Mouse (Mus musculus): ENCODE data around the gene Tex2. TPM values are rescaled to one million over a fixed set of nuclear protein-coding genes. Genes with fewer than 3 reads are reported as not detected.
"Not testable (repeated sequence)": the region's sequence is repeated elsewhere in the genome, so short reads cannot be mapped to it uniquely, and the experiment has no call there.

The Tex2 gene
- polyA plus RNA-seq, 1 experiment from 2014 or later = 10.3 TPM

DNA sequence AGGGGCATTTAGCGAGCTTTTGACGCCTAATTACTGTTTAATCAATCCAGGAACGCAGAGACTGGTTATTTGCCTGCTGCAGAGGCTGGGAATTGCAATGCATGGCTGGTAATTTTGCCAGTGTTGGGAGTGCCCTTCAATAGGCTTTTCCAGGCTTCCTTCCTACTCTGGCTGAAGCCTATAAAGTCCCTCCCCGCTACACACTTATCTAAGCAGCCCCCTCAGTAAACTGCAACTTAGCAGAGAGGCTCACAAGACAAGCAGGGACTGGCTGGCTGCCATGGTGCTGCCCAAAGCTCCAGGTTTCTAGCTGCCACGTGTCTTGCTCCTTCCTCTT lies 26.1 kb upstream of the Tex2 start:
- Histone ChIP-seq H3K27me3 (replicated peaks) (no peaks in the 10 kb centered on the region), H3K9me3 (no peaks in the 10 kb centered on the region), H3K4me2 (no peak overlapping the region), H3K27ac (peak overlapping the region; percentile 80), H3K9ac (no peak overlapping the region), H3K4me3 (replicated peaks) (no peak overlapping the region), H3K36me3 (no peaks in the 10 kb centered on the region), H3K4me1 (peaks cover 22% of the 10 kb centered on the region)
- ATAC-seq (ENCODE audit: insufficient read depth, low FRiP score, low read depth) = no peak
- 24% methylated on average over 5 of the region's 5 CpGs for WGBS

DNA sequence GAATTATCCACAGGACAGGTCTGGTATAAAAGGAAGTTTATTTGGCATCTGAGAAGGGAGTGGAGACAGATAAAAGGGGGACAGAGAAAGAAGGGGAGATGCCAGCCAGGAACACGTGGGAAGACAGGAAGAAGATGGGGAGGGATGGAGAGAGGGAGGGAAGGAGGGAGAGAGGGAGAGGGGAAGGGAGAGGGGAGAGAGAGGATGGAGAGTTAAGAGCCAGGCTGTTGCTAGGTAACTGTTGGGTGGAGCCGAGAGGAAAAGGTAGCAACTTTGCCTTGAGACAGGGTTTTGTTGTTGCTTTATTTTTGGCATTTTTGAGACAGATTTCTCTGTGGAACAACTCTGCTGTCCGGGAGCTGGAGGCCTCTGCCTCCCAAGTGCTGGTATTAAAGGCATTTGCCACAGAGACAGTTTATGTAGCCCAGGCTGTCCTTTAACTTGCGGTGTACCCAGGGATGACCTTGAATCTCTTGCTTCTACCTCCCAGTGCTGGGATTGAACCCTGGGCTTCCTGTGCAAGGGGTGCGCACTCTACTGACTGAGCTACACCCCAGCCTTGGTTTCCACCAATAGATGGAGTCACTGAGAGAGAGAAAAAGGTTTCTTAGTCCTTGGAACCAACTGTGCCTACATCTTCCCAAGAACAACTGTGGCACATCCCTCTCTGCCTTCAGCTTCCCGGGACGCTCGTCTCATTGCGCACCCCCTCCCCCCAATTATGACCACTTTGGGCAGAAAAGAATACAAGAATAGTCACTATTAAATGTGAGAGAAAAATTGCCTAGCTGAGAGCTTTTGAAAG lies 25.5 kb upstream of the Tex2 start:
- no peak for ATAC-seq (ENCODE audit: insufficient read depth, low FRiP score, low read depth)
- Histone ChIP-seq H3K9me3 (no peaks in the 10 kb centered on the region), H3K4me1 (peaks cover 22% of the 10 kb centered on the region), H3K9ac (no peak overlapping the region), H3K4me3 (replicated peaks) (no peak overlapping the region), H3K27me3 (replicated peaks) (no peaks in the 10 kb centered on the region), H3K27ac (peak overlapping the region; percentile 81), H3K4me2 (no peak overlapping the region), H3K36me3 (no peaks in the 10 kb centered on the region)
- 47% methylated on average over 9 of the region's 9 CpGs for WGBS

- H3K4me1 ChIP-seq = peaks cover 22% of the 10 kb centered on the region
- no peak overlapping the region for H3K4me3 ChIP-seq (replicated peaks)
- 27% methylated on average over 7 of the region's 7 CpGs for WGBS
- H3K9me3 ChIP-seq = no peaks in the 10 kb centered on the region
- no peak overlapping the region for H3K9ac ChIP-seq
- H3K27me3 ChIP-seq (replicated peaks) = no peaks in the 10 kb centered on the region
- H3K4me2 ChIP-seq = peak overlapping the region; percentile 21; the same call in 1 of the 2 replicates
- peak; percentile 82 for ATAC-seq (ENCODE audit: insufficient read depth, low FRiP score, low read depth)
- no peaks in the 10 kb centered on the region for H3K36me3 ChIP-seq
- H3K27ac ChIP-seq = peak overlapping the region; percentile 81
Observed at GRCm38 (mm10) chr11:106637754-106638153, 24.5 kb upstream of the Tex2 start.

- peaks cover 19% of the 10 kb centered on the region for H3K4me1 ChIP-seq
- no peak for ATAC-seq (ENCODE audit: insufficient read depth, low FRiP score, low read depth)
- no peak overlapping the region for H3K4me2 ChIP-seq
- no peaks in the 10 kb centered on the region for H3K9me3 ChIP-seq
- H3K36me3 ChIP-seq = no peaks in the 10 kb centered on the region
- H3K27ac ChIP-seq = no peak overlapping the region
- H3K4me3 ChIP-seq (replicated peaks) = no peak overlapping the region
- no peaks in the 10 kb centered on the region for H3K27me3 ChIP-seq (replicated peaks)
- 39% methylated on average over 2 of the region's 2 CpGs for WGBS
- H3K9ac ChIP-seq = no peak overlapping the region
Observed at GRCm38 (mm10) chr11:106635946-106636345, 22.7 kb upstream of the Tex2 start.

DNA sequence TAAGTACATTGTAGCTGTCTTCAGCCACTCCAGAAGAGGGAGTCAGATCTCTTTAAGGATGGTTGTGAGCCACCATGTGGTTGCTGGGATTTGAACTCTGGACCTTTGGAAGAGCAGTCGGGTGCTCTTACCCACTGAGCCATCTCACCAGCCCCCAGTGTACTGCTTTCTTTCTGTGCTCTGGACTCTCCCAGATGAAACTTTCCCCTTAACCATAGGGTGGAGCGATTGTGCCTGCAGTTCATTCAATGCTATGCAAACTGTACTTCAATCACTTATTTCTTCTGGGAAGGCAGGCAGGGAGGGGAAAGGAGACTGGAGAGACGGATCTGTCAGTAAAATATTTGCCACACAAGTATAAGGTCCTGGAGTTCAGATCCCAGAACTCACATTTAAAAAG lies 21.0 kb upstream of the Tex2 start:
- not testable (repeated sequence) for H3K4me3 ChIP-seq (replicated peaks); ATAC-seq (ENCODE audit: insufficient read depth, low FRiP score, low read depth); H3K36me3 ChIP-seq; H3K27me3 ChIP-seq (replicated peaks); H3K4me1 ChIP-seq; H3K9me3 ChIP-seq; H3K27ac ChIP-seq; H3K4me2 ChIP-seq; H3K9ac ChIP-seq
- 87% methylated on average over 3 of the region's 3 CpGs for WGBS

GRCm38 (mm10) chr11:106633456-106633855 lies 20.2 kb upstream of the Tex2 start:
- ATAC-seq (ENCODE audit: insufficient read depth, low FRiP score, low read depth) = no peak
- no peaks in the 10 kb centered on the region for H3K27me3 ChIP-seq (replicated peaks)
- H3K9me3 ChIP-seq = no peaks in the 10 kb centered on the region
- H3K27ac ChIP-seq = no peak overlapping the region
- no peak overlapping the region for H3K4me2 ChIP-seq
- H3K4me3 ChIP-seq (replicated peaks) = no peak overlapping the region
- 0 out of 2 replicates have a peak, but pooled peaks cover 2% of the 10 kb centered on the region for H3K4me1 ChIP-seq
- no peak overlapping the region for H3K9ac ChIP-seq
- no peaks in the 10 kb centered on the region for H3K36me3 ChIP-seq
- 90% methylated on average over 2 of the region's 2 CpGs for WGBS

DNA sequence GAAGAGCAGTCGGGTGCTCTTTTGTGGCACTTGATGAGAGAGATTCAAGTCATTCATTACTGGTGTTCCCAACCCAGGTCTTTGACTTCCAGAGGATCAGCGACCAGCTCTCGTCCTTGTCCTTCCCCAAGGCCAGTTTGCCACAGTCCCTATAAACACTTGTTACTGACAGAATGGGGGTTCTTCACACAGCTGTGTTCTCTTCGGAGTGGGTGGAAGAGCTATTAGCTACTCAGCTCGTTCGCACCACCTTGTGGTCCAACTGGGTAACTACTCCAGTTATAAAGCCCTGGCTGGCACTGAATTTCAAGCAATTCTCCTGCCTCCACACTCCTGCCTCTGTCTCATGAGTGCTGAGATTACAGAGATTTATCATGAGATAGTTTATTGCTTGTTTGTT lies 14.5 kb upstream of the Tex2 start:
- H3K9ac ChIP-seq = no peak overlapping the region
- no peak overlapping the region for H3K4me3 ChIP-seq (replicated peaks)
- H3K4me1 ChIP-seq = no peaks in the 10 kb centered on the region
- no peaks in the 10 kb centered on the region for H3K27me3 ChIP-seq (replicated peaks)
- H3K4me2 ChIP-seq = no peak overlapping the region
- no peaks in the 10 kb centered on the region for H3K36me3 ChIP-seq
- 22% methylated on average over 6 of the region's 6 CpGs for WGBS
- no peaks in the 10 kb centered on the region for H3K9me3 ChIP-seq
- no peak overlapping the region for H3K27ac ChIP-seq
- no peak; the same call in 1 of the 2 replicates for ATAC-seq (ENCODE audit: insufficient read depth, low FRiP score, low read depth)

- H3K9me3 ChIP-seq = no peaks in the 10 kb centered on the region
- ATAC-seq (ENCODE audit: insufficient read depth, low FRiP score, low read depth) = no peak
- H3K9ac ChIP-seq = no peak overlapping the region
- no peak overlapping the region for H3K27ac ChIP-seq
- H3K36me3 ChIP-seq = no peaks in the 10 kb centered on the region
- WGBS = 45% methylated on average over 3 of the region's 3 CpGs
- no peak overlapping the region for H3K4me3 ChIP-seq (replicated peaks)
- H3K4me1 ChIP-seq = no peaks in the 10 kb centered on the region
- no peaks in the 10 kb centered on the region for H3K27me3 ChIP-seq (replicated peaks)
- H3K4me2 ChIP-seq = no peak overlapping the region
Observed at GRCm38 (mm10) chr11:106625577-106625976, 12.4 kb upstream of the Tex2 start.

DNA sequence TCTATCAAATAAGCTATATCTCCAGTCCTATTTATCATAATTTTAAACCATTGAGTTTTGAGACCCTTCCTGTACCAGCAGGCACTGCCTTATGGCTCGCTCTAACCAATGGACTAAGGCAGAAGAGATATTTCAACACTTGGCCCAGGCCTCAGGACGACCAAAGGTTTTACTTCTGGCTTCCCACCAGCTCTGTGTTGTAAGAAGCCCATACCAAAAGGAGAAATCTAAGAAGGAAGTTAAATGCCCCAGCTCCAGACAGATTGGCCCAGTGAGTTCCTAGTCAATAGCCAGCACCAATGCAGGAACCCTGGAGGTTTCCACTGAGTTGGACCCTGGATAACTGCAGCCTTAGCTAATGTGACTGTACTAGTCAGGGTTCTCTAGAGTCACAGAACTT lies 10.4 kb upstream of the Tex2 start:
- H3K9ac ChIP-seq = no peak overlapping the region
- H3K4me2 ChIP-seq = no peak overlapping the region
- no peak overlapping the region for H3K27ac ChIP-seq
- H3K36me3 ChIP-seq = no peaks in the 10 kb centered on the region
- H3K4me1 ChIP-seq = no peaks in the 10 kb centered on the region
- H3K9me3 ChIP-seq = no peaks in the 10 kb centered on the region
- ATAC-seq (ENCODE audit: insufficient read depth, low FRiP score, low read depth) = no peak
- H3K4me3 ChIP-seq (replicated peaks) = no peak overlapping the region
- no peaks in the 10 kb centered on the region for H3K27me3 ChIP-seq (replicated peaks)
- WGBS = 78% methylated on average over 2 of the region's 2 CpGs

DNA sequence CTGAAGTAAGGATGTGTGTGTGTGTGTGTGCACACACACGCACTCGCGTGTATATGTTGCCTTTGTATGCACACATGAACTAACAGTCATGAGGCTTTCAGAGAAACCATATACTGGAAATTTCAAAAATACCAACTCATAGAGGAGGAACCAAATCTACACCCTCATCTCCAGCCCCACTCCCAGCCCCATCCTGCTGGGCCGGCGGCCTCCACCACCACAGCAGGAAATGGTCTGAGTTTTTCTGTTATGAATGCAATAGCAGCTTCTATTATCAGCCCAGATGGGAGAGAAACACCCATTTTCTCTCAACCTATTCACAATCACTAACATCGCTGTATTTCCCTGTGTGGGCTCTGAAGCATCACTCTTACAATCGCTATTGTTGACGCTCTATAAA lies 8.8 kb upstream of the Tex2 start:
- Histone ChIP-seq H3K9ac (no peak overlapping the region), H3K4me3 (replicated peaks) (no peak overlapping the region), H3K4me1 (no peaks in the 10 kb centered on the region), H3K27me3 (replicated peaks) (no peaks in the 10 kb centered on the region), H3K36me3 (no peaks in the 10 kb centered on the region), H3K27ac (no peak overlapping the region), H3K9me3 (no peaks in the 10 kb centered on the region), H3K4me2 (no peak overlapping the region)
- ATAC-seq (ENCODE audit: insufficient read depth, low FRiP score, low read depth) = no peak
- WGBS = 71% methylated on average over 8 of the region's 8 CpGs

DNA sequence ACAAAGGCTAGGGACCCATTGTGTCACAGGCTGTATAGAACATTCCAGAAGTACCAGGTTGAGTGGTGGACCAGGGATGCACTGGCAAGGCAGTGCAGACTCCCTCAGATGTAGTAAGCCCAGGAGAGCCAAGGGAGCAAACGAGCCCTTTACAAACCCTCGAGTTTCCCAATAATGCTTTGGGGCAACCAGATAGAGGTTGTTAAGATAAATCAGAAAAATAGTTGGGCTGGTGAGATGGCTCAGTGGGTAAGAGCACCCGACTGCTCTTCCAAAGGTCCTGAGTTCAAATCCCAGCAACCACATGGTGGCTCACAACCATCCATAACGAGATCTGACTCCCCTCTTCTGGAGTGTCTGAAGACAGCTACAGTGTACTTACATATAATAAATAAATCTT lies 5.5 kb upstream of the Tex2 start:
- H3K27ac ChIP-seq; H3K9me3 ChIP-seq; H3K4me2 ChIP-seq; H3K36me3 ChIP-seq; H3K9ac ChIP-seq; H3K27me3 ChIP-seq (replicated peaks); ATAC-seq (ENCODE audit: insufficient read depth, low FRiP score, low read depth); H3K4me3 ChIP-seq (replicated peaks); H3K4me1 ChIP-seq: not testable (repeated sequence)
- 87% methylated on average over 4 of the region's 4 CpGs for WGBS

- no peak for ATAC-seq (ENCODE audit: insufficient read depth, low FRiP score, low read depth)
- no peaks in the 10 kb centered on the region for H3K27me3 ChIP-seq (replicated peaks)
- no peak overlapping the region for H3K4me2 ChIP-seq
- H3K36me3 ChIP-seq = no peaks in the 10 kb centered on the region
- no peak overlapping the region for H3K9ac ChIP-seq
- H3K27ac ChIP-seq = no peak overlapping the region
- no peak overlapping the region for H3K4me3 ChIP-seq (replicated peaks)
- WGBS = 79% methylated on average over 13 of the region's 13 CpGs
- H3K9me3 ChIP-seq = no peaks in the 10 kb centered on the region
- peaks cover 6% of the 10 kb centered on the region; the same call in 1 of the 2 replicates for H3K4me1 ChIP-seq
Observed at GRCm38 (mm10) chr11:106617821-106618580, 4.8 kb upstream of the Tex2 start.
